Mouse (Mus musculus): Measurements from ENCODE around the gene Abt1. TPM values are rescaled to one million over a fixed set of nuclear protein-coding genes. Genes with fewer than 3 reads are reported as not detected.

Abt1 gene
- total RNA-seq, 2 experiments from 2014 or later, result 4.3 TPM

GRCm38 (mm10) chr13:23444451-23444850, 20.8 kb upstream of the Abt1 start:
- no peak for DNase-seq
- intact Hi-C loops (cut with DNase I), result no loop called here

- no peak for DNase-seq
- intact Hi-C loops (cut with DNase I), result loop anchor here (10.0 kb wide), 2 partner anchors 1495 to 1585 kb away; partner anchors contain the start of gene Zfp184
These were observed 16.2 kb upstream of the Abt1 start for GRCm38 (mm10) chr13:23439901-23440300.

- intact Hi-C loops (cut with DNase I), result loop anchor here (10.0 kb wide), 2 partner anchors 1494 to 1584 kb away; partner anchors contain the start of gene Zfp184
- DNase-seq, result peak; percentile 46 to 55
These were observed 14.9 kb upstream of the Abt1 start for GRCm38 (mm10) chr13:23438521-23438920.

GRCm38 (mm10) chr13:23437908-23438307, 14.2 kb upstream of the Abt1 start:
- DNase-seq, result peak; percentile 92 to 94
- intact Hi-C loops (cut with DNase I), result loop anchor here (1.0 to 10.0 kb wide), 3 partner anchors 8 to 1583 kb away; partner anchors contain the start of gene Zfp184

- DNase-seq, result peak; percentile 71 to 74
- intact Hi-C loops (cut with DNase I), result loop anchor here (1.0 to 10.0 kb wide), 3 partner anchors 9 to 1582 kb away; partner anchors contain the start of gene Zfp184
These were observed 13.5 kb upstream of the Abt1 start for GRCm38 (mm10) chr13:23436861-23437822.

GRCm38 (mm10) chr13:23436231-23436661, 12.6 kb upstream of the Abt1 start:
- intact Hi-C loops (cut with DNase I), result loop anchor here (10.0 kb wide), 2 partner anchors 1491 to 1581 kb away; partner anchors contain the start of gene Zfp184
- DNase-seq, result peak; percentile 60 to 64

- intact Hi-C loops (cut with DNase I), result loop anchor here (10.0 kb wide), 2 partner anchors 1491 to 1581 kb away; partner anchors contain the start of gene Zfp184
- no peak for DNase-seq
These were observed 12.0 kb upstream of the Abt1 start for GRCm38 (mm10) chr13:23435676-23436075.

GRCm38 (mm10) chr13:23435241-23435640, 11.6 kb upstream of the Abt1 start:
- no peak for DNase-seq
- intact Hi-C loops (cut with DNase I), result loop anchor here (10.0 kb wide), 2 partner anchors 1490 to 1580 kb away; partner anchors contain the start of gene Zfp184

GRCm38 (mm10) chr13:23434426-23434825, 10.8 kb upstream of the Abt1 start:
- DNase-seq, result no peak
- intact Hi-C loops (cut with DNase I), result loop anchor here (5.0 to 10.0 kb wide), 5 partner anchors 263 to 1722 kb away; partner anchors contain the start of genes Hist1h1t, Hist1h4c and Zfp184

- intact Hi-C loops (cut with DNase I), result loop anchor here (1.0 to 10.0 kb wide), 7 partner anchors 13 to 1722 kb away; partner anchors contain the start of genes Hist1h1t, Hist1h4c and Zfp184
- no peak for DNase-seq
These were observed 10.1 kb upstream of the Abt1 start for GRCm38 (mm10) chr13:23433801-23434200.

- intact Hi-C loops (cut with DNase I), result loop anchor here (1.0 to 10.0 kb wide), 7 partner anchors 14 to 1721 kb away; partner anchors contain the start of genes Hist1h1t, Hist1h4c and Zfp184
- no peak for DNase-seq
These were observed 9.5 kb upstream of the Abt1 start for GRCm38 (mm10) chr13:23433206-23433605.

GRCm38 (mm10) chr13:23432562-23433201, 9.0 kb upstream of the Abt1 start:
- DNase-seq, result peak; percentile 94 to 96
- intact Hi-C loops (cut with DNase I), result loop anchor here (1.0 to 10.0 kb wide), 8 partner anchors 8 to 1720 kb away; partner anchors contain the start of genes Hist1h1t, Hist1h4c and Zfp184

GRCm38 (mm10) chr13:23431351-23431771, 7.7 kb upstream of the Abt1 start:
- peak; percentile 81 to 87 for DNase-seq
- intact Hi-C loops (cut with DNase I), result loop anchor here (1.0 to 10.0 kb wide), 6 partner anchors 154 to 1719 kb away; partner anchors contain the start of genes Hist1h1t, Hist1h4c and Zfp184

GRCm38 (mm10) chr13:23430734-23431133, 7.1 kb upstream of the Abt1 start:
- intact Hi-C loops (cut with DNase I), result loop anchor here (1.0 to 10.0 kb wide), 6 partner anchors 155 to 1718 kb away; partner anchors contain the start of genes Hist1h1t, Hist1h4c and Zfp184
- peak; percentile 74 to 79 for DNase-seq

GRCm38 (mm10) chr13:23429771-23430380, 6.2 kb upstream of the Abt1 start:
- intact Hi-C loops (cut with DNase I), result loop anchor here (5.0 to 10.0 kb wide), 6 partner anchors 267 to 1718 kb away; partner anchors contain the start of genes Hist1h1t, Hist1h4c and Zfp184
- no peak for DNase-seq

GRCm38 (mm10) chr13:23428166-23428993, 4.7 kb upstream of the Abt1 start:
- intact Hi-C loops (cut with DNase I), result loop anchor here (5.0 kb wide), 1 partner anchor 314 kb away; no protein-coding TSS in a partner anchor
- DNase-seq, result no peak

GRCm38 (mm10) chr13:23427401-23427910, 3.8 kb upstream of the Abt1 start:
- intact Hi-C loops (cut with DNase I), result loop anchor here (5.0 kb wide), 1 partner anchor 315 kb away; no protein-coding TSS in a partner anchor
- no peak for DNase-seq

GRCm38 (mm10) chr13:23426922-23427321, 3.3 kb upstream of the Abt1 start:
- DNase-seq, result no peak
- intact Hi-C loops (cut with DNase I), result loop anchor here (5.0 kb wide), 1 partner anchor 315 kb away; no protein-coding TSS in a partner anchor

All from heart, postnatal 36 days (tissue).